Mouse (Mus musculus) liver, embryonic 14.5 days (tissue): ENCODE data around the gene Pcdh19.

Source experiments
- CTCF ChIP-seq: IDR thresholded peaks from 2 replicates; pipeline ENCODE4 v1.5.1; 2016; ENCODE audit warnings: antibody characterized with exemption, low read depth, control low read depth
- EP300 ChIP-seq: IDR thresholded peaks from 2 replicates; pipeline ENCODE4 v1.6.1; 2016; ENCODE audit warnings: antibody characterized with exemption, low read depth

GRCm38 (mm10) chrX:133693037-133693760 is 4.4 kb upstream of the Pcdh19 start:
- TF ChIP-seq EP300 (no peak), CTCF (no peak)
